ENCODE assay signal across 18 mouse cellular contexts in the genomic region with DNA sequence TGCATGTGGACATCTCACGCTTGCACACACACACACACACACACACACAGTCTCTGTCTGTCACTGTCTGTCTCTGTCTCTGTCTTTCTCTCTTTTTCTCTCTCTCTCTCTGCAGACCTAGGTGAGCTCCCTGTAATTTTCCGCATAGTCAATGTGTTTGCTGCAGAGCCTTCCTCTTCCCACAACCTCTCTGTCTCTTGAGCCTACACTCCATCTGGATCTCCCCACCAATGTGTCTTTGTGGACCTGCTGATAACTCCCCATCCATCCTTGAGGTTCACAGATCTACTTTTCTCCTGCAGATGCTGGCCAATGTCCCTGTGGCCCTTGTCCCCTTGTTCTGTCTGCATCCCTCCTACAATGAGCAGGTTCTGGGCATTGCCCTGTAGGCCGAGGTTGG.
DNase-seq lines count a peak whose midpoint lies in the region; ATAC-seq lines count a peak whose summit lies in the region.
"Had no signal": no experiment of that assay in that cellular context is flagged by ENCODE, and none has a peak within 500 bp of the region (broad histone marks: within the 10 kb centered on the region; RNA-seq: fewer than 3 reads in every experiment).

No protein-coding gene starts in this region.

- no peaks in the 10 kb centered on the region for H3K36me3 ChIP-seq in hindbrain, embryonic 10.5 days
- no peaks in the 10 kb centered on the region for H3K36me3 ChIP-seq in hindbrain, embryonic 13.5 days
- no peaks in the 10 kb centered on the region for H3K36me3 ChIP-seq in embryonic facial prominence, embryonic 12.5 days
- no peaks in the 10 kb centered on the region for H3K36me3 ChIP-seq in limb, embryonic 12.5 days
- H3K36me3 ChIP-seq: hindbrain, embryonic 12.5 days; liver, embryonic 12.5 days; midbrain, embryonic 15.5 days had no signal

- H3K27ac ChIP-seq in hindbrain, embryonic 10.5 days: peak overlapping the region; percentile 67; the same call in 1 of the 2 replicates
- no peak overlapping the region for H3K27ac ChIP-seq in hindbrain, embryonic 13.5 days
- peak overlapping the region; percentile 84 for H3K27ac ChIP-seq in embryonic facial prominence, embryonic 12.5 days
- peak overlapping the region; percentile 81 for H3K27ac ChIP-seq in limb, embryonic 12.5 days
- H3K27ac ChIP-seq: forebrain, embryonic 13.5 days; liver, embryonic 12.5 days; macrophage; midbrain, embryonic 15.5 days had no signal

- H3K9ac ChIP-seq in hindbrain, embryonic 13.5 days: no peak overlapping the region
- no peak overlapping the region for H3K9ac ChIP-seq in embryonic facial prominence, embryonic 12.5 days
- no peak overlapping the region for H3K9ac ChIP-seq in limb, embryonic 12.5 days (replicated peaks)
- H3K9ac ChIP-seq: forebrain, embryonic 13.5 days; hindbrain, embryonic 12.5 days; liver, embryonic 12.5 days; lung, embryonic 14.5 days; midbrain, embryonic 15.5 days had no signal

- H3K27me3 ChIP-seq in hindbrain, embryonic 10.5 days (ENCODE audit: insufficient read depth, poor library complexity, severe bottlenecking): peaks cover 3% of the 10 kb centered on the region; the same call in 1 of the 2 replicates
- no peaks in the 10 kb centered on the region for H3K27me3 ChIP-seq in hindbrain, embryonic 13.5 days
- H3K27me3 ChIP-seq in embryonic facial prominence, embryonic 12.5 days: no peaks in the 10 kb centered on the region
- peaks cover 4% of the 10 kb centered on the region; the same call in 1 of the 2 replicates for H3K27me3 ChIP-seq in limb, embryonic 12.5 days
- H3K27me3 ChIP-seq: hindbrain, embryonic 12.5 days; midbrain, embryonic 15.5 days had no signal

- no peak for DNase-seq in hindbrain, embryonic 10.5 days (ENCODE audit: low spot score)
- peak; percentile 72 for DNase-seq in brain, adult 2 months (ENCODE audit: low read depth, low spot score)
- no peak for DNase-seq in urinary bladder, postnatal 4 days (ENCODE audit: low spot score in 2 of 2)
- no peak for DNase-seq in urinary bladder, adult 2 months (ENCODE audit: low spot score)
- DNase-seq: adrenal gland, postnatal 10 days; cerebellum, adult 11-12 months; cerebellum, postnatal 25 days; kidney, adult 11 months; kidney, postnatal 14 days; lung, embryonic 14.5 days had no signal

- no peak overlapping the region for H3K4me2 ChIP-seq in hindbrain, embryonic 13.5 days
- H3K4me2 ChIP-seq in embryonic facial prominence, embryonic 12.5 days (replicated peaks): no peak overlapping the region
- H3K4me2 ChIP-seq in limb, embryonic 12.5 days: no peak overlapping the region
- H3K4me2 ChIP-seq: forebrain, embryonic 13.5 days; hindbrain, embryonic 12.5 days; liver, embryonic 12.5 days; lung, embryonic 14.5 days; midbrain, embryonic 15.5 days had no signal

- no peak overlapping the region for H3K4me3 ChIP-seq in hindbrain, embryonic 10.5 days
- no peak overlapping the region for H3K4me3 ChIP-seq in hindbrain, embryonic 13.5 days
- H3K4me3 ChIP-seq in embryonic facial prominence, embryonic 12.5 days: no peak overlapping the region
- H3K4me3 ChIP-seq in limb, embryonic 12.5 days (replicated peaks): no peak overlapping the region
- H3K4me3 ChIP-seq: forebrain, embryonic 13.5 days; hindbrain, embryonic 12.5 days; liver, embryonic 12.5 days; midbrain, embryonic 15.5 days had no signal

- H3K4me1 ChIP-seq in hindbrain, embryonic 10.5 days (replicated peaks): peaks cover 33% of the 10 kb centered on the region
- H3K4me1 ChIP-seq in hindbrain, embryonic 13.5 days (replicated peaks): peaks cover 19% of the 10 kb centered on the region
- peaks cover 36% of the 10 kb centered on the region for H3K4me1 ChIP-seq in embryonic facial prominence, embryonic 12.5 days
- H3K4me1 ChIP-seq in limb, embryonic 12.5 days (replicated peaks): peaks cover 44% of the 10 kb centered on the region

- peaks cover 11% of the 10 kb centered on the region for H3K9me3 ChIP-seq in hindbrain, embryonic 10.5 days
- no peaks in the 10 kb centered on the region for H3K9me3 ChIP-seq in hindbrain, embryonic 13.5 days
- no peaks in the 10 kb centered on the region; the same call in 1 of the 2 replicates for H3K9me3 ChIP-seq in embryonic facial prominence, embryonic 12.5 days
- H3K9me3 ChIP-seq in limb, embryonic 12.5 days: peaks cover 2% of the 10 kb centered on the region
- H3K9me3 ChIP-seq: liver, embryonic 12.5 days; midbrain, embryonic 15.5 days had no signal

- 90% methylated on average over 3 of the region's 3 CpGs for WGBS in hindbrain, embryonic 10.5 days
- 90% methylated on average over 3 of the region's 3 CpGs for WGBS in hindbrain, embryonic 13.5 days
- 92% methylated on average over 3 of the region's 3 CpGs for WGBS in embryonic facial prominence, embryonic 12.5 days
- WGBS in limb, embryonic 12.5 days: 79% methylated on average over 3 of the region's 3 CpGs

- no peak for ATAC-seq in hindbrain, embryonic 13.5 days (ENCODE audit: low FRiP score)
- ATAC-seq in embryonic facial prominence, embryonic 12.5 days (ENCODE audit: insufficient number of reproducible peaks, insufficient read depth, low FRiP score, low TSS enrichment): no peak
- no peak for ATAC-seq in limb, embryonic 12.5 days (ENCODE audit: insufficient number of reproducible peaks, insufficient read depth, low FRiP score, low TSS enrichment, low read depth)
- ATAC-seq: forebrain, embryonic 13.5 days; liver, embryonic 12.5 days; midbrain, embryonic 15.5 days had no signal
